Mouse (Mus musculus) layer of hippocampus, postnatal 25 days (tissue): ENCODE data around the gene Ccdc42. TPM values are rescaled to one million over a fixed set of nuclear protein-coding genes. Genes with fewer than 3 reads are reported as not detected.

Experiments
- DNase-seq, 2 experiments: peaks; one replicate each; pipeline ENCODE4 v3.0.0; 2022; ENCODE audit warnings: mixed read lengths in 2 of 2, low spot score in 1 of 2; ENCODE audit errors: extremely low spot score in 1 of 2
- total RNA-seq, 2 experiments: library from RNA; stranded (reverse); gene quantifications; 2 replicates each; pipeline ENCODE4 v1.2.3; 2021

Gene Ccdc42
- total RNA-seq, 2 experiments from 2014 or later: 2.0 to 2.4 TPM

GRCm38 (mm10) chr11:68583906-68584480 is 2.8 kb upstream of the Ccdc42 start:
- no peak for DNase-seq

GRCm38 (mm10) chr11:68585890-68586289 is 931 bp upstream of the Ccdc42 start:
- no peak for DNase-seq

GRCm38 (mm10) chr11:68589055-68589809 is 2.4 kb downstream of the Ccdc42 start:
- DNase-seq: peak; percentile 64 to 93

- no peak for DNase-seq
Observed at GRCm38 (mm10) chr11:68591708-68592107, 4.9 kb downstream of the Ccdc42 start.

GRCm38 (mm10) chr11:68593247-68593646 is 6.4 kb downstream of the Ccdc42 start:
- no peak for DNase-seq

- no peak for DNase-seq
Observed at GRCm38 (mm10) chr11:68597912-68598311, 11.1 kb downstream of the Ccdc42 start.

- no peak for DNase-seq
Observed at GRCm38 (mm10) chr11:68600551-68601021, 13.8 kb downstream of the Ccdc42 start.

- DNase-seq: no peak
Observed at GRCm38 (mm10) chr11:68601486-68601991, 14.7 kb downstream of the Ccdc42 start.

- no peak for DNase-seq
Observed at GRCm38 (mm10) chr11:68602200-68602931, 15.5 kb downstream of the Ccdc42 start.

GRCm38 (mm10) chr11:68607046-68607445 is 20.2 kb downstream of the Ccdc42 start:
- DNase-seq: no peak

GRCm38 (mm10) chr11:68609910-68610566 is 23.2 kb downstream of the Ccdc42 start:
- no peak for DNase-seq

- DNase-seq: no peak
Observed at GRCm38 (mm10) chr11:68610567-68610947, 23.7 kb downstream of the Ccdc42 start.

GRCm38 (mm10) chr11:68613071-68613711 is 26.4 kb downstream of the Ccdc42 start:
- DNase-seq: no peak

GRCm38 (mm10) chr11:68622751-68623150 is 35.9 kb downstream of the Ccdc42 start:
- DNase-seq: no peak

GRCm38 (mm10) chr11:68623225-68623870 is 36.5 kb downstream of the Ccdc42 start:
- DNase-seq: peak; percentile 29 to 39

GRCm38 (mm10) chr11:68623871-68624258 is 37.0 kb downstream of the Ccdc42 start:
- no peak for DNase-seq

- DNase-seq: no peak
Observed at GRCm38 (mm10) chr11:68631611-68632316, 44.9 kb downstream of the Ccdc42 start.

GRCm38 (mm10) chr11:68637861-68638615 is 51.2 kb downstream of the Ccdc42 start:
- DNase-seq: no peak
